Mouse (Mus musculus): ENCODE data around the gene Rapgef3. TPM values are rescaled to one million over a fixed set of nuclear protein-coding genes. Genes with fewer than 3 reads are reported as not detected.

The Rapgef3 gene
- total RNA-seq, 2 experiments from 2014 or later: 9.8 to 13.6 TPM

DNA sequence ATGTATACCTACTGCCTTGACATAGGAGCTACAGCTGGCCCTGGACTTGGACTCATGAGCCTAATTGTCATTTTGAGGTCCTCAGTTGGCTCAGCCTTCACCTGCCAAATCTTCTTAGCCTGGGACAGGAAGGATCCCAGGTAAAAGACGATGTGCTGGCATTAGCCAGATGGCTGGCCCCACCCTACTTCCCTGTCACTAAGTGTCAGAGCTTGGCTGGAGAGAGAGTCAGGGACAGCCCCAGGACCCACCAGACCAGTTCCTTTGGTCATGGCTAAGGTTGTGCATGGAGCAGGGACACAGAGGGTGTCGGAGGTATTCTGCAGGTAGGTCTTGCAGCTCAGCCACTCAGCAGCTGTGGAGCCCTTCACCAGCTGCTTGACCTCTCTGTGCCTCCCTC is 3.2 kb downstream of the Rapgef3 start:
- no peak for DNase-seq
- Histone ChIP-seq H3K4me3 (peak overlapping the region; percentile 82), H3K27ac (peak overlapping the region; percentile 90)
- TF ChIP-seq CTCF (IDR thresholded peaks at IDR 0.05): no peak
- intact Hi-C loops (cut with DNase I): no loop called here

DNA sequence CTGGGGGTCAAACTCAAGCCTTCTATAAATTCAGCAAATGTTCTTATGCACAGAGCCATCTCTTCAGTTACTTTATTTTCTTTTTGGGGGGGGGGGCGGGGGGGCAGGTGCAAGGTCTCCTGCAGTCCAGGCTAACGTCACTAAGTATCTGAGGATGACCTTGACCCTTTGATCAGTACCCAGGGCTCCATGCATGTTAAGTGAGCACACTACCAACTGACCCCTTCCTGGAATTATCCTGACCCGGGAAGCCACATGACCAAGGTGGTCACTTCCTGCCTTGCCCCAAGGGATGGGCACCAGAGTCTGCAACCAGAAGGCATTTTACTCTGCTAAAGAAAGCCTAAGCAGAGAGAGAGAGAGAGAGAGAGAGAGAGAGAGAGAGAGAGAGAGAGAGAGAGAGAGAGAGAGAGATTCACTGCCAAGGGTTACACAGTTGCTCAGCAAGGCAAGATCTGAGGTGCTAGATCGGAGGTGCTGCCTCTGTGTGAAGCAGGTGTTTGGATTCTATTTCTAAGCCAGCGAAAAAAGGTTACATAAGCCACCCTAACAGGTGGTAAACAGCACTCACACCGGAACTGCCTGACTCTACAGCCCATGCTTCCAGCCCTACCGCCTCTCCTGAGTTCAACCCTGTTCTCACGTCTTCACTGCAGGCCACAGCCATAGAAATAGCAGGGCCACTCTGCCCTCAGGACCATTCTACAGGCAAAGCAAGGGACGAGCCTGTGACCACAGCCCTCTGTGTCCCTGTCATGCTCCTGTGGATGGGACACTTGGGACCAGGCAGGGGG is 4.3 kb downstream of the Rapgef3 start:
- TF ChIP-seq CTCF (IDR thresholded peaks at IDR 0.05): no peak
- no peak for DNase-seq

DNA sequence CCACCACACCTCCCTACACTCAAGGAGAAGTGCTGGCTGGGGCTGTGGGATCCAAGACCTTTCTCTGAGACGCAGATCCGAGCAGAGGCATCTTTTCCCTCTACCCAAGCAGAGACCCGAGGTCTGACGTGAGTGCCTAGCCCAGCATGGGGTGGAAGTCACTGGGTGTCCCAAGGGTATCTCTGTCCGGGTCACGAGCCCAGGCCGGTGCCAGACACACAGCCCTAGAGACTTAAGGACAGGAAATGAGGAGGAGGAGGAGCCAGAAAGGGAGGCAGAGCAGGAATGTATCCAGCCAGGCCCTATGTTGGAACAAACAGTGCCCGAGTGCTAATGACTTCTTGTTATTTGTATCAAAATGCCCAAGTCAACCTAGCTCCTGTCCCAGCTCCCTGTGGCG is 5.0 kb downstream of the Rapgef3 start:
- Histone ChIP-seq H3K27ac (peak overlapping the region; percentile 90), H3K4me3 (peak overlapping the region; percentile 82)
- no peak for TF ChIP-seq CTCF (IDR thresholded peaks at IDR 0.05)
- DNase-seq: peak; percentile 70
- intact Hi-C loops (cut with DNase I): loop anchor here (2.0 kb wide), 1 partner anchor 42 kb away; no protein-coding TSS in a partner anchor

More for the DNA sequence above, 4.3 kb downstream of the Rapgef3 start:
- peak overlapping the region; percentile 82 for H3K4me3 ChIP-seq
- peak overlapping the region; percentile 90 for H3K27ac ChIP-seq
- intact Hi-C loops (cut with DNase I): loop anchor here (2.0 kb wide), 1 partner anchor 43 kb away; no protein-coding TSS in a partner anchor

DNA sequence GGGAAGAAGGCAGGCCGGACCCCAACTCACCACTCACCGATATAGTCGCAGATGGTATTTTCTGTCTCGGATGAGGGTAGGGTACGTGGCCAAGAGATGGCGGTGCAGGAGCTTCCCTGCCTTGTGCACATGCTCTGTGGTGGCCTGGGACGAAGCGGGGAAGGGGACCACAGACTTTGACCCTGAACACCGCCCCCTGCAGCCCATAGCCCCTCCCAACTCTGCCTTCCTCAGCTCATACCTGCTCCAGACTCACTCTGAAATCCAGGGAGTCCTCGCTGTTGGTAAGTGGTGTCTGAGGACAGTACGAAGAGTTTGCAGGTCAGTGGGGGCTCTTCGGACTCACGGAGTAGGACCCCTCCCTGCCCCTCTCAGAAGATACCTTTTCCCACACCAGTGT is 6.3 kb downstream of the Rapgef3 start:
- TF ChIP-seq CTCF (IDR thresholded peaks at IDR 0.05): no peak
- H3K27ac ChIP-seq: no peak overlapping the region; the same call in 1 of the 2 replicates
- intact Hi-C loops (cut with DNase I): no loop called here
- H3K4me3 ChIP-seq: no peak overlapping the region
- DNase-seq: no peak

DNA sequence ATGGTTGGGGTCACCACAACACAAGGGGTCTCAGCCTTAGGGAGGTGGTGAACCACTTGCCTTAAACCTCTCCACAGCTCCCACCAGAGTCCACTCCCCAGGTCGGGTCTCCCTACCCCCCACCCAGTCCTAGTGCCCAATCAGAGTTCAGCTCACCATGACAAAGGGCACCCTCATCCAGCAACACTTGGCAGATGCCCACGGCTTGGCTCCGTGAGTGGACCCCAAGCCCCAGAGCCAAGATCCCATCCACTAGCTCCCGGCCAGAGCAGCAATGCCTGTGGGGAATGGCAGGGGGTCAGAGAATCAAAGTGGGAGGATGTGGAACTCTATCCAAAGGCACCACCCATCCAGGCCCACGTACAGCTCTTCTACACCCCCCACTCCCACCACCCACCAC is 6.8 kb downstream of the Rapgef3 start:
- no peak overlapping the region for H3K4me3 ChIP-seq
- intact Hi-C loops (cut with DNase I): no loop called here
- no peak for TF ChIP-seq CTCF (IDR thresholded peaks at IDR 0.05)
- no peak overlapping the region for H3K27ac ChIP-seq
- DNase-seq: no peak

DNA sequence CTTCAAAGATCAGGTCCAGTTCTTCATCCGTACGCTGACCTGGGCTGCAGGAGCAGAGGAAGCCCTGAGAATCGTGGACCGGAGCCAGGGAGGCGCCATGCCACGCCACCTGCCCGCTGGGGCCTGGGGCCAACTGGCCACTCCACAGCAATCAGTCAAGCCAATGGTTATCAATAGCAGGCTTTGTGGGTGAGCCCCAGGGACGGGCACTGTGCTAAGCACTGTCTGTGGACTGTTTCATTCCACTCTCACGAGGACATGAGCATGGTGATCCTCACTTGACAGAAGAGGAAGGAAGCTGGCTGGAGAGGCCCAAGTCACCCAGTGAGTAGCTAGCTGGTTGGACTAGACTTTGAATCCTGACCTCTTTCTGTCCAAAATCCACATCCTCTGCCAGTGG is 7.8 kb downstream of the Rapgef3 start:
- intact Hi-C loops (cut with DNase I): no loop called here
- TF ChIP-seq CTCF (IDR thresholded peaks at IDR 0.05): no peak
- H3K27ac ChIP-seq: peak overlapping the region; percentile 13; the same call in 1 of the 2 replicates
- no peak overlapping the region for H3K4me3 ChIP-seq
- no peak for DNase-seq

DNA sequence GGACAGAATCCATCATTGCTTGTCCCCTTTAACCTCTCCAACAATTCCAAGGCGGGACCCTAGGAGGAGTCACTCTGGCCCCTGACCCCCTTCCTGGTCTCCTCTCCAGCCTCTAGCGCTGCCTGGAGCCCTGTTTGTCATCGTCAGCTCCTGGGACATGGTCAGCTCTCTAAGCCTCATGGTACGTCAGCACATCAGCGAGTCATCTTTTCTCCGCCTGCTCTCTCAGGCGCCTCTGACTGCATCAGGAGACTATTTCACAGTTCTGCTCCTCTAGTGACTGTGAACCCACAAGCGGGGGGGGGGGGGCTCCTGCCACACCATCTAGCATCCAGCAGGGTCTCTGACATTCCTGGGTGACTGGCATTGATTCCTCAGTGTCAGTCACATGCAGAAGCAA is 12.4 kb downstream of the Rapgef3 start:
- TF ChIP-seq CTCF (IDR thresholded peaks at IDR 0.05): no peak
- DNase-seq: no peak
- Histone ChIP-seq H3K27ac (no peak overlapping the region), H3K4me3 (no peak overlapping the region)
- intact Hi-C loops (cut with DNase I): no loop called here

DNA sequence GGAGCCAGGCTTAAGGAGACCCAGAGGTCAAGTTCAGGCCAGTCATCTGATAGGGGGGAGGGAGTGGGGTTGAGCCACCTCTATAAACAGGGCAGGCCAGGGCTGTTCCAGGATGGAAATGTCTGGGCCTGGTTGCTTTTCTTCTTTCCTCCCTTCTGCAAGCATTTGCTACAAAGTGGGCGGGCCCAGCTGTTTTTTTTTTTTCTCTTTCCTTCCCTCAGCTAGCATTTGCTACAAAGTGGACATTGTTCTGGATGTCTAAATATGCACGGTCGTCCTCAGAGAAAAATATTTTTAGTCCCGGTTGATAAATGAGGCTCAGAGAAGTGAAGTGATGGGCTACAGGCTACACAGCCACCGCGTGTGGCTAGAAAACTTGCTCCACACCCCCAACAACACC is 13.3 kb downstream of the Rapgef3 start:
- H3K27ac ChIP-seq: peak overlapping the region; percentile 63
- intact Hi-C loops (cut with DNase I): no loop called here
- no peak for TF ChIP-seq CTCF (IDR thresholded peaks at IDR 0.05)
- DNase-seq: no peak
- H3K4me3 ChIP-seq: no peak overlapping the region

DNA sequence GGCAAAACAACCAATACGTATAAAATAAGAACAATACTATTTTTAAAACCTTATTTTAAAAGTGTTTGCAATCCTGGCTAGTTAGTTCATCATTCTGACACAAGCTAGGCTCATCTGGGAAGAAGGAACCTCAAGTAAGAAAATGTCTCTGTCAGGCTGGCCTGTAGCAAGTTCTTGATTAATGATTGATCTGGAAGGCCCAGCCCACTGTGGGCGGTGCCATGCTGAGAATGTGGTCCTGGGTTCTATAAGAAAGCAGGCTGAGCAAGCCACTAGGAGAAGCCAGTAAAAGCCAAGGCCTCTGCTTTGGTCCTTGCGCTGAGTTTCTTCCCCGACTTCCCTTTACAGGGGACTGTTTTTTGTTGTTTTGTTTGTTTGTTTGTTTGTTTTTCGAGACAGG is 15.3 kb downstream of the Rapgef3 start:
- intact Hi-C loops (cut with DNase I): no loop called here
- no peak for TF ChIP-seq CTCF (IDR thresholded peaks at IDR 0.05)
- Histone ChIP-seq H3K4me3 (no peak overlapping the region), H3K27ac (peak overlapping the region; percentile 51; the same call in 1 of the 2 replicates)
- no peak for DNase-seq

DNA sequence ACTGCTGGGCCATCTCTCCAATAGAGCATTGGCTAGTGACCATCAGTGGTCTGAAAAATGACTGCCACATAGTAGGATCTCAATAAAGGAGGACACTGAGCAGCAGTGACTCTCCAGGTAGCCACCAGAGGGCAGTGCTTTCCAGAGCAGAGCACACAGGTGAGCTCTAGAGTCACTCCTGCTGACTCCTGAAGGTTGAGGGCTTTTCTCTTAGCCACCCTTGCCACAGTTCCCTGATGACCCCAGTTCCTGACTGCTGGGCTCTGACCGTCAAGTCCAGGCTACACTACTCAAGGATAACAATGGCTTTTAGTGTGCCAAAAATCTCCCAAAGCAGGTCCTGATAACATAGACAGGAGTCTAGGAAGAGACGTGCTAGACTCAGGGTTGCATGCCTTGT is 16.1 kb downstream of the Rapgef3 start:
- peak; percentile 51 for TF ChIP-seq CTCF (IDR thresholded peaks at IDR 0.05)
- Histone ChIP-seq H3K27ac (peak overlapping the region; percentile 51; the same call in 1 of the 2 replicates), H3K4me3 (no peak overlapping the region)
- DNase-seq: no peak
- intact Hi-C loops (cut with DNase I): no loop called here

DNA sequence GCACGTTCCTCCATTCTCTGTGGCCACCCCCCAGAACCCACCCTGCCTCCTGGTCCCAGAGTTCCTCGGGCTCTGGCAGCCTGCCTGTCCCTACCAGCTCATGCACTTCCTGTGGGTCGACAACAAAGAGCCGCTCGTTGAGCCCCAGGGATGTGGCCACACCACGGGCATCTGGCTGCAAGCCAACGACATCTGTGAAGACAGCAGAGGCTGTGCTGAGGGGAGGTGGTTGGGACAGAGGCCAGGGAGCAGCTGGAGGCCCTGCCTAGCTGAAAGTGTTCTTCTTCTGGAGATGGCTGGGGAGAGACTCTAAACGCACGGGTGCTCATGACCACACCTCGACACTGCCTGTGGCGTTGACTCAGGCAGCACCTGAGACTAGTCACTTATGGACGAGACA is 17.1 kb downstream of the Rapgef3 start:
- peak; percentile 69 for DNase-seq
- Histone ChIP-seq H3K4me3 (no peak overlapping the region), H3K27ac (peak overlapping the region; percentile 53; the same call in 1 of the 2 replicates)
- no peak for TF ChIP-seq CTCF (IDR thresholded peaks at IDR 0.05)
- intact Hi-C loops (cut with DNase I): loop anchor here (1.0 kb wide), 1 partner anchor 20 kb away; no protein-coding TSS in a partner anchor

DNA sequence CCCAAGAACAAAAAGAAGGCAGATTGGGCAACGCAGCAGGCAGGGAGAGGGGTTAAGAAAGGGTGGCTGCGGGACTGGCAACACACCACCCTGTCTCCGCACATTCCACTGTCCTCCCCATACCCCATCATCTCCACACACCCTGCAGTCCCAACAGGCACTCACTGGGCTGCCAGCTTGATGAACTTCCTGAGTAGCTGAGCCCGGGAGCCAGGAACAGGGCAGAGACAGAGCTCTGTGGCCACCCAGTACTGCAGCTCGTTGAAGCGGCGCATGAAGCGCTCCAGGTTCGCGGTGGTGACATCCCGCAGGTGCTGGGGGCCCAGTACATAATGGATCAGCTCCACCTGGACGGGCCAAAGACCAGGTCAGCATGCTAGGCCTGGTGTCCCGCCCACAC is 17.9 kb downstream of the Rapgef3 start:
- no peak overlapping the region for H3K4me3 ChIP-seq
- no peak for TF ChIP-seq CTCF (IDR thresholded peaks at IDR 0.05)
- intact Hi-C loops (cut with DNase I): loop anchor here (1.0 kb wide), 1 partner anchor 20 kb away; no protein-coding TSS in a partner anchor
- DNase-seq: no peak
- peak overlapping the region; percentile 53; the same call in 1 of the 2 replicates for H3K27ac ChIP-seq

DNA sequence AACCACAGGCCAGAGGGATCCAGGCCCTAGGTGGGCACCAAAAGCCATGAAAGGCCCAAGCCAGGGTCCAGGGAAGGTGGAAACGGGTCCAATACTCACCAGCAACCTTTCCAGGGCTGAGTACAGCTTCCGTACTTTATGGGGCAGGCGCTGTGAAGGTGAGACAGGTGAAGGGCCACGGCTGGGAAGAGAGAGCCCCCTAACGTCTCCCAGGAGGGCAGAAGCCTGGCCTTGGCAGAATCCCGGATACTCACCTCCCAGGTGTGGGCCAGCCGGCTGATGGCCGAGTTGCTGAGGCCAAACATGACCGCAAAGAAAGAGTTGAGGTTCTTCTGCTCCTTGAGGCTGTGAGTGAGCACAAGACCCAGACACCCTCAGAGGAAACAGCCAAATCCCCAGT is 18.4 kb downstream of the Rapgef3 start:
- intact Hi-C loops (cut with DNase I): no loop called here
- H3K27ac ChIP-seq: no peak overlapping the region
- no peak overlapping the region for H3K4me3 ChIP-seq
- DNase-seq: no peak
- no peak for TF ChIP-seq CTCF (IDR thresholded peaks at IDR 0.05)

DNA sequence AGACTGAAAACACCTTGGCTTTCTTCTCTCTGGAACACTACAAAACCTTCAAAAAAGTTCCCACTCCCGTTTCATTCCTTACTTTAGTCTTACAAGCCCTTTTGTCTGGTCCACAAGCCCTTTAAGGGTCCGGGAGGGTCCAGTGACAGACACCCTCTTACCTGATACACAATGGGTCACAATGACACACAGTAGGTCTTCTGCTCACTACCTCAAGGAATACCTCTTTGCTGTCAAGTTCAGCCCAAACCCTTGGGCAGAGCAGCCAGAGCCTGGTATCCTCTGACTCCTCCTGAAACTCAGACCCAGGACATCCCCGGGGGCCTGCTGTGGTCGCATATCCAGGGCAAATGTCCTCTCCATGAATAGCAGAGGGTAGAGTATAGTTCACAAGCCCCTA is 18.8 kb downstream of the Rapgef3 start:
- TF ChIP-seq CTCF (IDR thresholded peaks at IDR 0.05): no peak
- Histone ChIP-seq H3K27ac (no peak overlapping the region), H3K4me3 (no peak overlapping the region)
- DNase-seq: no peak
- intact Hi-C loops (cut with DNase I): no loop called here
